24 mouse cellular contexts compared by ENCODE assay signal in the genomic region with DNA sequence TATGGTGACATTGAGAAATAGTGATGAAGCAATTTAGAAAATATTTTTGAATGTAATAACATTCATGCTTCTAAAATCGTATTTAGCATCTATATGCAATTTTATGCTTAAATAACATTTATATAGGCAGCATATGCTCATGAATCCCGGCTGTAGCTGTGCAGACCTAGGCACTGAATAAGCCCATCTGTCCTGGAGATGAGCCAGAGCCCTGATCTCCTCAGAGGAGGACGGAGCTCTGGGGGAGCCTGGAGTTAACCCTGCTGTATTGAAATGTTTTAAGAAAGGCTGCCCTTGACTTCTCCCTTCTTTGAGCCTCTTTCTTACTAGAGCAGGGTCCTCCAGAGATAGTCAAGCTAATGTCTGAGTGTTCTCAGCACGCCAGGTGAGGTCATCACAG.
A peak's percentile ranks its signal among the peaks of the same experiment; 100 is the strongest.
DNase-seq lines count a peak whose midpoint lies in the region; ATAC-seq and TF ChIP-seq lines count a peak whose summit lies in the region.
"Had no signal": no experiment of that assay in that cellular context is flagged by ENCODE, and none has a peak within 500 bp of the region (broad histone marks: within the 10 kb centered on the region; RNA-seq: fewer than 3 reads in every experiment).

No protein-coding gene starts in this region.

- no peak for DNase-seq in forebrain, embryonic 10.5 days (ENCODE audit: extremely low spot score, low spot score)
- peak; percentile 67 for DNase-seq in brain, adult 2 months (ENCODE audit: low read depth, low spot score)
- DNase-seq in brain, embryonic 14.5 days (ENCODE audit: low read depth) = peak; percentile 81
- DNase-seq in cerebellum, postnatal 14 days = peak; percentile 63 to 67
- DNase-seq in MN1 (ENCODE audit: low spot score) = no peak
- DNase-seq: adrenal gland, postnatal 10 days; gastrocnemius, postnatal 36 days; heart, adult 2 months; heart, postnatal 14 days; kidney, adult 11 months; lung, adult 2 months; lung, postnatal 14 days; thymus, adult 2 months; thymus, postnatal 4 days had no signal

- TF ChIP-seq POLR2A in brain, embryonic 14.5 days (IDR thresholded peaks at IDR 0.05; ENCODE audit: borderline replicate concordance, extremely low read depth, insufficient read depth, insufficient read length, poor library complexity, severe bottlenecking) = no peak

- H3K4me3 ChIP-seq in forebrain, embryonic 15.5 days = no peak overlapping the region
- no peak overlapping the region for H3K4me3 ChIP-seq in forebrain, embryonic 10.5 days
- H3K4me3 ChIP-seq: heart, adult 2 months; heart, embryonic 13.5 days; hindbrain, embryonic 12.5 days; limb, embryonic 12.5 days; liver, embryonic 12.5 days; midbrain, embryonic 12.5 days; neural tube, embryonic 15.5 days had no signal

- no peaks in the 10 kb centered on the region for H3K9me3 ChIP-seq in forebrain, embryonic 15.5 days
- no peaks in the 10 kb centered on the region for H3K9me3 ChIP-seq in forebrain, embryonic 10.5 days
- H3K9me3 ChIP-seq: heart, embryonic 13.5 days; hindbrain, embryonic 12.5 days; limb, embryonic 12.5 days; liver, embryonic 12.5 days; midbrain, embryonic 12.5 days; neural tube, embryonic 15.5 days had no signal

- H3K36me3 ChIP-seq in forebrain, embryonic 15.5 days = no peaks in the 10 kb centered on the region
- peaks cover 16% of the 10 kb centered on the region for H3K36me3 ChIP-seq in forebrain, embryonic 10.5 days (replicated peaks)
- H3K36me3 ChIP-seq: midbrain, embryonic 12.5 days; neural tube, embryonic 15.5 days had no signal

- TF ChIP-seq CTCF in brain, embryonic 14.5 days (IDR thresholded peaks at IDR 0.05; ENCODE audit: borderline replicate concordance, extremely low read depth, insufficient read depth, insufficient read length) = no peak

- H3K4me1 ChIP-seq in forebrain, embryonic 15.5 days = peaks cover 41% of the 10 kb centered on the region
- H3K4me1 ChIP-seq in forebrain, embryonic 10.5 days = peaks cover 59% of the 10 kb centered on the region

- H3K9ac ChIP-seq in forebrain, embryonic 15.5 days (replicated peaks) = no peak overlapping the region
- H3K9ac ChIP-seq: heart, embryonic 13.5 days; hindbrain, embryonic 12.5 days; limb, embryonic 12.5 days; liver, embryonic 12.5 days; midbrain, embryonic 12.5 days; neural tube, embryonic 15.5 days had no signal

- no peak overlapping the region for H3K4me2 ChIP-seq in forebrain, embryonic 15.5 days (replicated peaks)
- H3K4me2 ChIP-seq: heart, embryonic 13.5 days; hindbrain, embryonic 12.5 days; limb, embryonic 12.5 days; liver, embryonic 12.5 days; midbrain, embryonic 12.5 days; neural tube, embryonic 15.5 days had no signal

- 0 out of 2 replicates have a peak, but pooled peaks have one; percentile 53 for ATAC-seq in forebrain, embryonic 15.5 days (replicated peaks)
- no peak for ATAC-seq in erythroblast, adult 5-6 weeks (replicated peaks; ENCODE audit: low FRiP score, poor library complexity, severe bottlenecking)
- ATAC-seq: liver, embryonic 12.5 days had no signal

- 0 out of 2 replicates have a peak overlapping the region, but pooled peaks have one; percentile 25 for H3K27ac ChIP-seq in forebrain, embryonic 15.5 days (replicated peaks)
- H3K27ac ChIP-seq in forebrain, embryonic 10.5 days = no peak overlapping the region
- H3K27ac ChIP-seq: heart, adult 2 months; heart, embryonic 13.5 days; hindbrain, embryonic 12.5 days; kidney, postnatal 0 days; limb, embryonic 12.5 days; liver, embryonic 12.5 days; midbrain, embryonic 12.5 days; neural tube, embryonic 15.5 days; stomach, postnatal 0 days had no signal

- WGBS in forebrain, embryonic 15.5 days = 55% methylated on average over 4 of the region's 4 CpGs
- 83% methylated on average over 4 of the region's 4 CpGs for WGBS in forebrain, embryonic 10.5 days

- H3K27me3 ChIP-seq in forebrain, embryonic 15.5 days = no peaks in the 10 kb centered on the region
- no peaks in the 10 kb centered on the region for H3K27me3 ChIP-seq in forebrain, embryonic 10.5 days (ENCODE audit: poor library complexity, severe bottlenecking)
- H3K27me3 ChIP-seq: heart, embryonic 13.5 days; hindbrain, embryonic 12.5 days; limb, embryonic 12.5 days; liver, embryonic 12.5 days; midbrain, embryonic 12.5 days; neural tube, embryonic 15.5 days had no signal

Comparison
In these comparisons a context has a peak if more than half of its experiments do, and no peak if none do; other contexts are left out.
1. DNase-seq: peak in brain, adult 2 months (single experiment), brain, embryonic 14.5 days (single experiment) and cerebellum, postnatal 14 days (2 of 2); none in forebrain, embryonic 10.5 days (single experiment) and MN1 (single experiment).